23 mouse cellular contexts compared by ENCODE assay signal in genomic region chr1:115275618-115276017, GRCm38 (mm10).
DNase-seq lines count a peak whose midpoint lies in the region; ATAC-seq lines count a peak whose summit lies in the region.
"Had no signal": no experiment of that assay in that cellular context is flagged by ENCODE, and none has a peak within 500 bp of the region (broad histone marks: within the 10 kb centered on the region; RNA-seq: fewer than 3 reads in every experiment).

No protein-coding gene starts in this region.

- no peak overlapping the region for H3K4me2 ChIP-seq in embryonic facial prominence, embryonic 14.5 days (ENCODE audit: low read depth, low read length)
- no peak overlapping the region for H3K4me2 ChIP-seq in forebrain, embryonic 14.5 days (ENCODE audit: low read length)
- H3K4me2 ChIP-seq in forebrain, embryonic 15.5 days (replicated peaks): no peak overlapping the region
- no peak overlapping the region for H3K4me2 ChIP-seq in midbrain, embryonic 12.5 days (replicated peaks)
- H3K4me2 ChIP-seq in midbrain, embryonic 13.5 days (replicated peaks): no peak overlapping the region
- H3K4me2 ChIP-seq: embryonic facial prominence, embryonic 12.5 days; heart, embryonic 11.5 days; hindbrain, embryonic 12.5 days had no signal

- no peaks in the 10 kb centered on the region for H3K4me1 ChIP-seq in embryonic facial prominence, embryonic 14.5 days (ENCODE audit: control insufficient read depth, insufficient read depth, low read length)
- no peaks in the 10 kb centered on the region for H3K4me1 ChIP-seq in embryonic facial prominence, embryonic 10.5 days
- H3K4me1 ChIP-seq in forebrain, embryonic 14.5 days (ENCODE audit: control insufficient read depth, insufficient read depth, low read length): no peaks in the 10 kb centered on the region
- H3K4me1 ChIP-seq in forebrain, embryonic 15.5 days: no peaks in the 10 kb centered on the region
- H3K4me1 ChIP-seq in midbrain, embryonic 12.5 days: no peaks in the 10 kb centered on the region
- H3K4me1 ChIP-seq in midbrain, embryonic 13.5 days (replicated peaks): no peaks in the 10 kb centered on the region
- H3K4me1 ChIP-seq: embryonic facial prominence, embryonic 12.5 days; hindbrain, embryonic 12.5 days had no signal

- no peak overlapping the region for H3K27ac ChIP-seq in embryonic facial prominence, embryonic 14.5 days (replicated peaks; ENCODE audit: low read depth, low read length)
- H3K27ac ChIP-seq in embryonic facial prominence, embryonic 10.5 days (replicated peaks): no peak overlapping the region
- H3K27ac ChIP-seq in forebrain, embryonic 14.5 days (ENCODE audit: low read depth, low read length): no peak overlapping the region
- H3K27ac ChIP-seq in forebrain, embryonic 15.5 days (replicated peaks): no peak overlapping the region
- H3K27ac ChIP-seq in midbrain, embryonic 12.5 days (replicated peaks): no peak overlapping the region
- H3K27ac ChIP-seq in midbrain, embryonic 13.5 days: no peak overlapping the region
- H3K27ac ChIP-seq: embryonic facial prominence, embryonic 12.5 days; gastrocnemius, adult 2 months; hindbrain, embryonic 12.5 days had no signal

- DNase-seq in embryonic facial prominence, embryonic 14.5 days (ENCODE audit: low spot score): peak; percentile 4
- no peak for DNase-seq in embryonic facial prominence, embryonic 10.5 days (ENCODE audit: low spot score)
- peak; percentile 28 for DNase-seq in forebrain, embryonic 14.5 days (ENCODE audit: low spot score)
- DNase-seq: adrenal gland, adult 8-10 months; adrenal gland, postnatal 25 days; cerebellum, adult 18-20 months; cerebellum, adult 9-10 months; cerebellum, postnatal 14 days; gastrocnemius, adult 2 months; gastrocnemius, postnatal 14 days; heart, adult 11 months; kidney, adult 18-20 months had no signal

- H3K4me3 ChIP-seq in embryonic facial prominence, embryonic 14.5 days (ENCODE audit: low read depth, low read length): no peak overlapping the region
- H3K4me3 ChIP-seq in embryonic facial prominence, embryonic 10.5 days: no peak overlapping the region
- no peak overlapping the region for H3K4me3 ChIP-seq in forebrain, embryonic 14.5 days (ENCODE audit: low read depth, low read length)
- H3K4me3 ChIP-seq in forebrain, embryonic 15.5 days: no peak overlapping the region
- H3K4me3 ChIP-seq in midbrain, embryonic 12.5 days: no peak overlapping the region
- no peak overlapping the region for H3K4me3 ChIP-seq in midbrain, embryonic 13.5 days (replicated peaks)
- H3K4me3 ChIP-seq: embryonic facial prominence, embryonic 12.5 days; erythroblast, embryonic 14.5 days; gastrocnemius, adult 2 months; hindbrain, embryonic 12.5 days had no signal

- no peak overlapping the region for H3K9ac ChIP-seq in embryonic facial prominence, embryonic 14.5 days (ENCODE audit: low read depth, low read length)
- no peak overlapping the region for H3K9ac ChIP-seq in forebrain, embryonic 14.5 days (ENCODE audit: low read length)
- no peak overlapping the region for H3K9ac ChIP-seq in forebrain, embryonic 15.5 days (replicated peaks)
- no peak overlapping the region for H3K9ac ChIP-seq in midbrain, embryonic 12.5 days (replicated peaks)
- H3K9ac ChIP-seq in midbrain, embryonic 13.5 days (replicated peaks): no peak overlapping the region
- H3K9ac ChIP-seq: embryonic facial prominence, embryonic 12.5 days; hindbrain, embryonic 12.5 days had no signal

- WGBS in embryonic facial prominence, embryonic 14.5 days: 55% methylated on average over 2 of the region's 2 CpGs
- 78% methylated on average over 2 of the region's 2 CpGs for WGBS in embryonic facial prominence, embryonic 10.5 days
- 75% methylated on average over 2 of the region's 2 CpGs for WGBS in forebrain, embryonic 14.5 days
- 66% methylated on average over 2 of the region's 2 CpGs for WGBS in forebrain, embryonic 15.5 days
- 72% methylated on average over 2 of the region's 2 CpGs for WGBS in midbrain, embryonic 12.5 days
- 68% methylated on average over 2 of the region's 2 CpGs for WGBS in midbrain, embryonic 13.5 days

- no peaks in the 10 kb centered on the region for H3K27me3 ChIP-seq in embryonic facial prominence, embryonic 14.5 days (replicated peaks; ENCODE audit: control insufficient read depth, insufficient read depth, low read length)
- H3K27me3 ChIP-seq in embryonic facial prominence, embryonic 10.5 days (replicated peaks; ENCODE audit: low read depth, poor library complexity, severe bottlenecking): no peaks in the 10 kb centered on the region
- no peaks in the 10 kb centered on the region for H3K27me3 ChIP-seq in forebrain, embryonic 14.5 days (replicated peaks; ENCODE audit: control insufficient read depth, insufficient read depth, low read length)
- H3K27me3 ChIP-seq in forebrain, embryonic 15.5 days: no peaks in the 10 kb centered on the region
- H3K27me3 ChIP-seq in midbrain, embryonic 12.5 days: no peaks in the 10 kb centered on the region
- no peaks in the 10 kb centered on the region for H3K27me3 ChIP-seq in midbrain, embryonic 13.5 days
- H3K27me3 ChIP-seq: embryonic facial prominence, embryonic 12.5 days; hindbrain, embryonic 12.5 days had no signal

- no peaks in the 10 kb centered on the region for H3K9me3 ChIP-seq in embryonic facial prominence, embryonic 14.5 days (ENCODE audit: control insufficient read depth, low read length)
- H3K9me3 ChIP-seq in embryonic facial prominence, embryonic 10.5 days: no peaks in the 10 kb centered on the region
- no peaks in the 10 kb centered on the region for H3K9me3 ChIP-seq in forebrain, embryonic 14.5 days (replicated peaks; ENCODE audit: control insufficient read depth, low read length)
- no peaks in the 10 kb centered on the region for H3K9me3 ChIP-seq in forebrain, embryonic 15.5 days
- no peaks in the 10 kb centered on the region for H3K9me3 ChIP-seq in midbrain, embryonic 12.5 days
- H3K9me3 ChIP-seq in midbrain, embryonic 13.5 days: no peaks in the 10 kb centered on the region
- H3K9me3 ChIP-seq: embryonic facial prominence, embryonic 12.5 days; hindbrain, embryonic 12.5 days had no signal

- ATAC-seq in embryonic facial prominence, embryonic 14.5 days (ENCODE audit: low read depth): no peak
- ATAC-seq in forebrain, embryonic 14.5 days: peak; percentile 46; the same call in 1 of the 2 replicates
- no peak for ATAC-seq in forebrain, embryonic 15.5 days (replicated peaks)
- peak; percentile 16; the same call in 1 of the 2 replicates for ATAC-seq in midbrain, embryonic 12.5 days (ENCODE audit: low FRiP score, low read depth)
- no peak for ATAC-seq in midbrain, embryonic 13.5 days
- ATAC-seq: activated CD4-positive, CD25-positive, alpha-beta regulatory T cell, adult 4 months; hindbrain, embryonic 16.5 days; inflammation-experienced regulatory T-cells, adult 6 months; intestine, embryonic 16.5 days had no signal

- no peaks in the 10 kb centered on the region for H3K36me3 ChIP-seq in embryonic facial prominence, embryonic 14.5 days (ENCODE audit: control insufficient read depth, insufficient read depth, low read length)
- no peaks in the 10 kb centered on the region for H3K36me3 ChIP-seq in embryonic facial prominence, embryonic 10.5 days (replicated peaks)
- no peaks in the 10 kb centered on the region for H3K36me3 ChIP-seq in forebrain, embryonic 14.5 days (ENCODE audit: control insufficient read depth, insufficient read depth, low read length)
- H3K36me3 ChIP-seq in forebrain, embryonic 15.5 days: no peaks in the 10 kb centered on the region
- H3K36me3 ChIP-seq in midbrain, embryonic 12.5 days: no peaks in the 10 kb centered on the region
- H3K36me3 ChIP-seq in midbrain, embryonic 13.5 days: no peaks in the 10 kb centered on the region
- H3K36me3 ChIP-seq: embryonic facial prominence, embryonic 12.5 days; hindbrain, embryonic 12.5 days had no signal

Comparison
In these comparisons a context has a peak if more than half of its experiments do, and no peak if none do; other contexts are left out.
1. ATAC-seq: peak in forebrain, embryonic 14.5 days (single experiment) and midbrain, embryonic 12.5 days (single experiment); none in embryonic facial prominence, embryonic 14.5 days (single experiment), forebrain, embryonic 15.5 days (single experiment) and midbrain, embryonic 13.5 days (single experiment).